Mouse (Mus musculus) liver, adult 2 months (tissue): ENCODE measurements around the gene Ascc3. TPM values are rescaled to one million over a fixed set of nuclear protein-coding genes. Genes with fewer than 3 reads are reported as not detected.

Experiments used
- DNase-seq: peaks from one replicate; pipeline ENCODE4 v3.0.0-alpha.2; 2011; ENCODE audit warnings: low read depth, low spot score; ENCODE audit errors: extremely low read depth
- H3K27ac ChIP-seq: fragments of 200-500 bp; replicated peaks from 2 replicates; pipeline ENCODE4 v1.5.1; 2012; ENCODE audit warnings: low read depth, mild to moderate bottlenecking, control low read depth, inconsistent platforms, low read length; ENCODE audit not compliant: insufficient read depth
- H3K27me3 ChIP-seq: fragments of 200-500 bp; 2 replicates; pipeline ENCODE4 v1.6.1; 2012; ENCODE audit warnings: mild to moderate bottlenecking, moderate library complexity, low read length, inconsistent platforms; ENCODE audit not compliant: control insufficient read depth, insufficient read depth
- H3K36me3 ChIP-seq: fragments of 200-500 bp; 2 replicates; pipeline ENCODE4 v1.6.1; 2012; ENCODE audit warnings: low read length, inconsistent platforms; ENCODE audit not compliant: control insufficient read depth, insufficient read depth
- H3K4me1 ChIP-seq: fragments of 200-500 bp; 2 replicates; pipeline ENCODE4 v1.6.1; 2011; ENCODE audit warnings: low read length; ENCODE audit not compliant: control insufficient read depth, insufficient read depth
- H3K4me3 ChIP-seq: fragments of 200-500 bp; 2 replicates; pipeline ENCODE4 v1.5.1; 2011; ENCODE audit warnings: low read depth, mild to moderate bottlenecking, control low read depth, low read length, moderate library complexity; ENCODE audit not compliant: insufficient read depth
- H3K79me2 ChIP-seq: fragments of 200-500 bp; 2 replicates; pipeline ENCODE4 v1.6.1; 2012; ENCODE audit warnings: inconsistent platforms, mild to moderate bottlenecking, low read length, moderate library complexity; ENCODE audit not compliant: control insufficient read depth, insufficient read depth
- H3K9ac ChIP-seq: fragments of 200-500 bp; 2 replicates; pipeline ENCODE4 v1.6.1; 2012; ENCODE audit warnings: low read depth, mild to moderate bottlenecking, control low read depth, inconsistent platforms, low read length
- CTCF ChIP-seq: fragments of 200-500 bp; IDR thresholded peaks from 2 replicates; pipeline ENCODE4 v1.5.1; 2011; ENCODE audit warnings: low read depth, low read length, control low read depth
- POLR2A ChIP-seq: fragments of 200-500 bp; IDR thresholded peaks from 2 replicates; pipeline ENCODE4 v1.6.1; 2011; ENCODE audit warnings: low read length, control low read depth; ENCODE audit not compliant: insufficient read depth; ENCODE audit errors: extremely low read depth
- WGBS: fragments of 180-500 bp; shearing (Covaris S2); methylation state at CpG from one replicate; pipeline ENCODE4 v1.1.7; 2018; 5-methylcytosine and 5-hydroxymethylcytosine counted together
- polyA plus RNA-seq: library from polyadenylated mRNA; depleted of rRNA; stranded (reverse); fragments of >200 nt; gene quantifications from 2 replicates; pipeline ENCODE4 v1.2.3, GENCODE M21; 2012
- total RNA-seq: library from RNA; depleted of rRNA; stranded (reverse); fragments of >200 nt; gene quantifications from 2 replicates; pipeline ENCODE4 v1.2.3, GENCODE M21; 2014

Ascc3 gene
- total and polyA plus RNA-seq, 2 experiments = 11.8 to 39.3 TPM

DNA sequence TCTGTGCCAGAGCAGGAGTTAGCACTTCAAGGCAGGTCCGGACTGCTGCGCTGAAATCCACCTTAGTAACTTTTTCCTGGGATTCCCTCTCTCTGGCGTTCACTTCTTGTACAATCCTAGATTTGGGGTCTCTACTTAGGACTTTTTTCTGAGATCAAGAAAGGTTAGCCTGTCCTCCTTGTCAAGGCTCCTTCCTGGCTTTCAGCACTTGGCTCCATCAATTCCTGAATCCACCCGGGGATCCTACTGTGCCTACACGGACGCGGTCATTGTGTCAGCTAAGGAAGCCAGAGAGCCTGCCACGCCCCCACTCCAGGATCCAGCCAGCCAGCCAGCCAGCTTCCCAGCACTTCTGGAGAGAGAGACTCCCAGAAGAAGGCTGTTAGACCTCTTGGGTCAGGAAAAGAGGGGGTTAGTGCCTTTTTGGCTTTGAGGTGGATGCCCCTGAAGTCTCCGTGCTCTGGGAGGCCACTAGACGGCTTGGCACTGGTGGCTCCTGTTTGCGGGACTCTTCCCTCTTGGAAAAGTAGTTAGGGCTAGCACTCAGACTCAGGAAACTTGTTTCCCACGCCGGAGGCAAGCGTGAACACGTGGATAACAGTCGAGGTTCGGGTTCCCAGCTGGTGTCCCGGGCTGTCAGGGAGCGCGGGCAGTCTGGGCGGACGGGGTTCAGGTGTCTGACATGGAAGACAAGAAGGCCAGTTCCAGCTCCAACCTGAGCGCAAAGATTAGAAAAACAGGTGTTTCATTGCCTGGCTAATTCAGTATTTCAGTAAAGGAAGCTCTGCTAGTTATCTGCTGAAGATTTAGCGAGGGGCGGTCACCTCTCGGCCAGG, 299.6 kb downstream of the Ascc3 start:
- no peak for TF ChIP-seq POLR2A
- TF ChIP-seq CTCF = no peak
- no peaks in the 10 kb centered on the region for H3K79me2 ChIP-seq
- no peak for DNase-seq
- H3K9ac ChIP-seq = no peak overlapping the region
- peaks cover 33% of the 10 kb centered on the region for H3K27me3 ChIP-seq
- no peak overlapping the region for H3K27ac ChIP-seq
- H3K4me1 ChIP-seq = no peaks in the 10 kb centered on the region; the same call in none of the 2 replicates
- H3K4me3 ChIP-seq = no peak overlapping the region
- 4% methylated on average over 26 of the region's 26 CpGs for WGBS
- H3K36me3 ChIP-seq = no peaks in the 10 kb centered on the region

DNA sequence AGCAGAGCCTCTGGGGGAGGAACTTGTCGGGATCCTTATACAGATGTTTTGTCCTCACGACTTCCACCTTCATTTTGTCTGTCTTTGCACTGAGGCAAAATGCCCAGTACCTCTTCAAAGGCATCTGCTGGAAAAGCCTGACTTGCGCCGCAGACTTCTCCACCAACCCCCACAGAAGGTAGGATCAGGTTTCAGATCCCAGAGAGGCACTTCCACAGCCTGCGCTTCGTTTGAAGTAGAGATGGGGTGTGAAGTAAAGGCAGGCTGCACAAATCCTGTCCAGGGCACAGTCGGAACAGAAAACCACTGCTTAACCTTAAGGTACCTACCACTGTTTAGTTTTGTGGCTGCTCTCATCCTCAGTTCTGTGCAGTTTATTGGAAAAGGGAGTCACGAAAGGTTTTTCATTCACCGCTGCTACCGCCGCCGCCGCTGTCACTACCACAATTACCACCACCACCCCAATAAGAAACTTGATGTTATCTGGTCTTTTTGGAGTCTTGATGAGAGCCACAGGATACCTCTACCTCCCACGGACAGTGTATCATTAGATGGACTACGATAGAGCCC, 300.4 kb downstream of the Ascc3 start:
- peaks cover 36% of the 10 kb centered on the region for H3K27me3 ChIP-seq

DNA sequence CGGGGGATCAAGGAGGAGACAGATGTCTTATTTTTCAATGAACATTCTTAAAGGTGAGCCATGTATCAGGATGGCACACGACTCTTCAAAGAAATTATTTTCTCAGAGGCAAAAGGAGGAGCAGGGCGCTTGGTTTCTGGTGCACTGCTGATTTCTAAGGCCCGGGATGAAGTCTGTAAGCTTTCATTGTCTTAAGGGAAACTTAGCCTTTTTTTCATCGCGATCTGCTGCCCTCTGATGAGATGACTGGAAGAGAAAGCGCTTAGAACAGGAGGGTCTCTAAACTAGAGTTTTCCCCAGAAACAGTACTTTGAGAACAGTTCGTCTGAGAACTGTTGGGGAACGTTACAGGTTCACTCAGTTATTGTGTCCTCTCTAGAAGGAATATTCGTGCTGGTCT, 301.1 kb downstream of the Ascc3 start:
- TF ChIP-seq POLR2A (no peak), CTCF (no peak)
- Histone ChIP-seq H3K27me3 (peaks cover 38% of the 10 kb centered on the region), H3K9ac (no peak overlapping the region), H3K36me3 (no peaks in the 10 kb centered on the region), H3K4me3 (no peak overlapping the region), H3K4me1 (no peaks in the 10 kb centered on the region; the same call in none of the 2 replicates), H3K27ac (no peak overlapping the region), H3K79me2 (no peaks in the 10 kb centered on the region)
- no peak for DNase-seq
- WGBS = 8% methylated on average over 10 of the region's 10 CpGs

More for the DNA sequence above, 300.4 kb downstream of the Ascc3 start:
- H3K79me2 ChIP-seq = no peaks in the 10 kb centered on the region
- H3K9ac ChIP-seq = no peak overlapping the region
- H3K36me3 ChIP-seq = no peaks in the 10 kb centered on the region
- no peaks in the 10 kb centered on the region; the same call in none of the 2 replicates for H3K4me1 ChIP-seq
- no peak overlapping the region for H3K27ac ChIP-seq
- DNase-seq = no peak
- WGBS = 4% methylated on average over 15 of the region's 15 CpGs
- no peak overlapping the region for H3K4me3 ChIP-seq
- no peak for TF ChIP-seq POLR2A
- TF ChIP-seq CTCF = no peak

DNA sequence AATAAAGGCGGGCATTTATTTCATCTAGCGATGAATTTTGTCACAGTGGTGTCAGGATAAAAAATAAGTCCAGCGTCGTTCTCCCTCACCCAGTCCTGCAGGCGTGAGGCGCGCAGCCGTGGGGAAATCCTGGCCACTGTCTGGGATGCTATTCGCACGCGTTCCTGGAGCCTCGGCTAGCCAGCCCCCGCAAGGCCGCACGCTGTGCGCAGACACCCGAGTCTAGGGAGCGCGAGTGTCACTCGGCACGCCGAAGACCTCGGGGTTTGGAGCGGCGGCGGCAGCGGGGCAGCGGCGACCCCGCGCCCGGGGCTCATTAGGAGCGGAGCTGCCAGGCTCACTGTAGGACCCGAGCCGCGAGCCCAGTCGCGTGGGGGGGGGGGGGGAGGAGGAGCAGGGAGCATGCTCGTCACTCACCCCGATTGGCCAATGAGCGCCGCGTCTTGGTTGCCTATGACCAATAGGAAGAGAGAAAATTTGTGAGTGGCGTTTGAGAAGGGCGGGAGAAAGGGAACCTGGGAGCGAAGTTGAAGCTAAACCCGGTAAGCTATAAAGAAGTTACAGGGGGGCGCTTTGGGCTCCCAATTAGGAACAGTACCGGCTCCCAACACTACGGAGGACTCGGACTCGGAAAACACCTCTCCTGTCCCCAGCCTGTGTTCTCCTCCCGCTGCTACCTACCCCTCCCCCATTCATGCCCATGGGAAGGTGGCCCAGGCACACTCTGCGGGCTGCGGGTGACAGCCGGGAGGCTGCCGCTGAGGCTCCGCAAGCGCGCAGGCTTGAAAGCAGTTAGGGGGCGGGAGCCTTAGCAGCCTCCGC, 301.9 kb downstream of the Ascc3 start, which contains the start of gene Sim1:
Gene Sim1, plus strand, starts transcription at position 585 of the 822 bp plus-strand sequence.
- peak within 1 kb of the TSS; percentile 42; the same call in 1 of the 2 replicates for H3K4me3 ChIP-seq
- peak; percentile 48 for DNase-seq
- H3K27me3 ChIP-seq = peaks cover 36% of the 10 kb centered on the region
- no peak for TF ChIP-seq POLR2A
- no peak for TF ChIP-seq CTCF
- H3K4me1 ChIP-seq = no peaks in the 10 kb centered on the region; the same call in none of the 2 replicates
- H3K27ac ChIP-seq = no peak within 1 kb of the TSS
- H3K9ac ChIP-seq = no peak within 1 kb of the TSS
- 1% methylated on average over 62 of the region's 62 CpGs for WGBS
- no peaks in the 10 kb centered on the region for H3K36me3 ChIP-seq
- H3K79me2 ChIP-seq = no peaks in the 10 kb centered on the region

DNA sequence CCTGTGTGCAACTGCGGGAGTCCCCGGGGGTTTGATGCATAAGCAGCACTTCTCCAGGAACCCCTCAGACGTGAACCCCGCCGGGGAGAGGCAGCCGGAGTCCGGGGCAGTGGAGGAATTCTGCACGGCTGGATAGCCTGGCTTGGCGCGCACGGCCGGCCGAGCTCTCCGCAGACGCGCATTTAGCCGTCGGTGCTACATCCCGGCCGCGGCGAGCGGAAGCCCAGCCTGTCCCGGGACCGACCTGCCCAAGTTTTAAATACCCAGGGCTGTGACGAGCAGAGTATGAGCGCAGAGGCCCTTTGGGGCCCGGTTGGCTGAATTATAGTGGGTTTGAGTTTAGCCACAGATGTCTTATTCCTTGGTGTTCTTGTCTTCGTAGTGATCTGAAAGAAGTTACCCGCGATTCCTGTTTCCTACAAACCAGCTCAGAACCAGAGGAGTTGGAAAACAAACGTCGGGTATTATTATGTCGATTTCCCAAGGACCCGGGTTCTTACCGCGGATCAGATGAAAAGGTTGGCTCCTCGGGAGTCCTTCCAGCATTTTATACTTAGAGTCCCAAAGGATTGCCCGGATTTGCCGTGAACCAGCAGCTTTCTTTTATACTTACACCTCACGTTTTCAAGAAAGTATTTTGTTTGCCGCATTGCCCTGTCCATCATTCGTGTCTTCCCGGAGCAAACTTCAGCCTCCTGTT, 302.8 kb downstream of the Ascc3 start:
- H3K9ac ChIP-seq = no peak overlapping the region
- H3K27ac ChIP-seq = no peak overlapping the region
- H3K27me3 ChIP-seq = peaks cover 36% of the 10 kb centered on the region
- no peaks in the 10 kb centered on the region; the same call in none of the 2 replicates for H3K4me1 ChIP-seq
- DNase-seq = no peak
- no peaks in the 10 kb centered on the region for H3K79me2 ChIP-seq
- peak overlapping the region; percentile 42; the same call in 1 of the 2 replicates for H3K4me3 ChIP-seq
- WGBS = 1% methylated on average over 44 of the region's 44 CpGs
- TF ChIP-seq POLR2A = no peak
- no peak for TF ChIP-seq CTCF
- no peaks in the 10 kb centered on the region for H3K36me3 ChIP-seq
